Mouse (Mus musculus) testis, adult 2 months (tissue): ENCODE results near the gene Arhgap45. TPM values are rescaled to one million over a fixed set of nuclear protein-coding genes. Genes with fewer than 3 reads are reported as not detected.

ENCODE experiments used
- H3K27ac ChIP-seq: fragments of 200-500 bp; 2 replicates; pipeline ENCODE4 v1.5.1; 2012; ENCODE audit warnings: low read depth, low read length; ENCODE audit not compliant: control insufficient read depth, insufficient read depth
- H3K27me3 ChIP-seq: fragments of 200-500 bp; 2 replicates; pipeline ENCODE4 v1.6.1; 2012; ENCODE audit warnings: mild to moderate bottlenecking, low read length, moderate library complexity; ENCODE audit not compliant: control insufficient read depth, insufficient read depth
- H3K36me3 ChIP-seq: fragments of 200-500 bp; 2 replicates; pipeline ENCODE4 v1.6.1; 2012; ENCODE audit warnings: mild to moderate bottlenecking, low read length; ENCODE audit not compliant: control insufficient read depth, insufficient read depth
- H3K4me1 ChIP-seq: fragments of 200-500 bp; 2 replicates; pipeline ENCODE4 v1.6.1; 2012; ENCODE audit warnings: low read length; ENCODE audit not compliant: control insufficient read depth, insufficient read depth
- H3K4me3 ChIP-seq: fragments of 200-500 bp; 2 replicates; pipeline ENCODE4 v1.5.1; 2012; ENCODE audit warnings: low read depth, mild to moderate bottlenecking, low read length, moderate library complexity, mixed read lengths; ENCODE audit not compliant: control insufficient read depth
- CTCF ChIP-seq: fragments of 200-500 bp; IDR thresholded peaks from 2 replicates; pipeline ENCODE4 v1.5.1; 2012; ENCODE audit warnings: low read depth, mild to moderate bottlenecking, inconsistent platforms, low read length, moderate library complexity; ENCODE audit not compliant: control insufficient read depth, insufficient read depth, insufficient replicate concordance
- POLR2A ChIP-seq: fragments of 200-500 bp; IDR thresholded peaks from 2 replicates; pipeline ENCODE4 v1.6.1; 2012; ENCODE audit warnings: low read depth, mild to moderate bottlenecking, inconsistent platforms, low read length, moderate library complexity; ENCODE audit not compliant: control insufficient read depth
- polyA plus RNA-seq: library from polyadenylated mRNA; depleted of rRNA; stranded (reverse); fragments of >200 nt; gene quantifications from 2 replicates; pipeline ENCODE4 v1.2.3, GENCODE M21; 2012

Gene Arhgap45
- polyA plus RNA-seq, 1 experiment: 2.1 TPM

DNA sequence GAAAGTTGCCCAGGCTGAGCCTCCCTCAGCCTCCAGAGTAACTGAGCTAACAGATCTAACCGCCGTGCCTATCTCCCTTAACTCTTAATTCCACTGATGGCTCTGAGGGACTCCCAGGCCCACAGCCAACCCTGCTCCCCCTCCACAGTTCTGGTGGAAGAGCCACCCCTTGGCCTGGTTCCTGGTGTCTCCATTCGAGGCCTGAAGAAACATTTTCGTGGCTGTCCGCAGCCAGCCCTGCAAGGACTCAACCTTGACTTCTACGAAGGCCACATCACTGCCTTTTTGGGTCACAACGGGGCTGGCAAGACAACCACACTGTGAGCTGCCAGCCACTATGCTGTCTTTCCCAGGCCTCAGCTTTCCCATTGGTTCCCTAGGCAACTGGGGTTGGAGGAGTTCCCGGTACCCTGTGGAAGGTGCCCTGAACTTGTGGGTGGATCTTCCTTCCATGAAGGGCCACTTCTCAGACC lies 12.2 kb upstream of the Arhgap45 start:
- TF ChIP-seq POLR2A: no peak
- no peak for TF ChIP-seq CTCF
- Histone ChIP-seq H3K27ac (no peak overlapping the region), H3K4me3 (no peak overlapping the region), H3K4me1 (peaks cover 7% of the 10 kb centered on the region), H3K36me3 (no peaks in the 10 kb centered on the region), H3K27me3 (no peaks in the 10 kb centered on the region)

- H3K36me3 ChIP-seq: no peaks in the 10 kb centered on the region
- H3K27ac ChIP-seq: no peak overlapping the region
- no peaks in the 10 kb centered on the region for H3K27me3 ChIP-seq
- TF ChIP-seq POLR2A (no peak), CTCF (no peak)
- no peaks in the 10 kb centered on the region for H3K4me1 ChIP-seq
- no peak overlapping the region for H3K4me3 ChIP-seq
Measured at GRCm38 (mm10) chr10:80011740-80012139, 4.7 kb upstream of the Arhgap45 start.

DNA sequence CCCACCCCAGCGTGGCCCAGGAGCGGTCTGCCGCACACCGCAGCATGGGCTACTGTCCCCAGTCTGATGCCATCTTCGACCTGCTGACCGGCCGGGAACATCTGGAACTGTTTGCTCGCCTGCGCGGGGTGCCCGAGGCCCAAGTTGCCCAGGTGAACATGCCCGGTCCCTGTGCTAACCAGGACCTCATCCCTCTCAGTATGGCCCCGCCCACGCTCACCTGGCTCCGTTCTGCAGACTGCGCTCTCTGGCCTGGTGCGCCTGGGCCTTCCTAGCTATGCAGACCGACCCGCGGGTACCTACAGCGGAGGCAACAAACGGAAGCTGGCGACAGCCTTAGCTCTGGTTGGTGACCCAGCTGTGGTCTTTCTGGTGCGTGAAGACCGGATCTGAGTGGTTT lies 2.8 kb upstream of the Arhgap45 start:
- no peaks in the 10 kb centered on the region for H3K36me3 ChIP-seq
- TF ChIP-seq POLR2A: no peak
- TF ChIP-seq CTCF: no peak
- H3K27ac ChIP-seq: no peak overlapping the region
- H3K4me1 ChIP-seq: no peaks in the 10 kb centered on the region
- H3K4me3 ChIP-seq: no peak overlapping the region
- H3K27me3 ChIP-seq: no peaks in the 10 kb centered on the region

DNA sequence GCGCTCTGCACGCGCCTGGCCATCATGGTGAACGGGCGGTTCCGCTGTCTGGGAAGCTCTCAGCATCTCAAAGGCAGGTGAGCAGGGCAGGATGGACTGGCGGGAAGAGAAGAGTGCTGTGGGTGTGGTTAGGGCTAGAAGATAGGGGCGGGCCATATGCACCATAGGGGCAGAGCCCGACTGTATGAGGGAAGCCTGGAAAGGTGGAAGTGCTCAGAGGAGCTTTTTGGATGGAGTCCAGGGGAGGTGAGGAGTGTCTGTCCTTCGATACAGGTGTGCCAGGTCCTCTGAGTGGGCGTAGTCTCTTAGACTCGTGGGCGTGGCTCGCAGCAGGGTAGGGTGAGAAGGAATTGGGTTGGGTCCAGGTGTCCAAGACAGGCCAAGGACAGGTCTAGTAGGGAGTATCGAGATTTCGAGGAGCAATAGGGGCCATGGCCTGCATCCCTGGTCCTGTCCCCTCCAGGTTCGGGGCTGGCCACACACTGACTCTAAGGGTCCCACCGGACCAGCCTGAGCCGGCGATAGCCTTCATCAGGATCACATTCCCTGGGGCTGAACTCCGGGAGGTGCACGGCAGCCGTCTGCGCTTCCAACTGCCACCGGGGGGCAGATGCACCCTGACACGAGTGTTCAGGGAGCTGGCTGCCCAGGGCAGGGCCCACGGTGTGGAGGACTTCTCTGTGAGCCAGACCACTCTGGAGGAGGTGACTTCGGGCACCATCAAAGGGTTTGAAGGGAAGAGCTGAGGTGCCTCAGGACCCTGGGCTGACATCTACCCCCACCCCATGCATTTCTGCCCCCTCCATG lies 1.8 kb upstream of the Arhgap45 start:
- H3K27ac ChIP-seq: no peak overlapping the region
- TF ChIP-seq CTCF: 0 out of 2 replicates have a peak, but pooled peaks have one; percentile 2
- TF ChIP-seq POLR2A: no peak
- H3K27me3 ChIP-seq: no peaks in the 10 kb centered on the region

GRCm38 (mm10) chr10:80015583-80015982 lies 870 bp upstream of the Arhgap45 start:
- Histone ChIP-seq H3K4me3 (no peak overlapping the region), H3K27me3 (no peaks in the 10 kb centered on the region), H3K4me1 (no peaks in the 10 kb centered on the region), H3K36me3 (no peaks in the 10 kb centered on the region), H3K27ac (no peak overlapping the region)
- TF ChIP-seq CTCF (no peak), POLR2A (no peak)

More for the DNA sequence above, 1.8 kb upstream of the Arhgap45 start:
- no peaks in the 10 kb centered on the region for H3K36me3 ChIP-seq
- H3K4me1 ChIP-seq: no peaks in the 10 kb centered on the region
- H3K4me3 ChIP-seq: no peak overlapping the region

- TF ChIP-seq POLR2A (no peak), CTCF (no peak)
- Histone ChIP-seq H3K4me1 (peaks cover 2% of the 10 kb centered on the region; the same call in 1 of the 2 replicates), H3K36me3 (no peaks in the 10 kb centered on the region), H3K27ac (no peak overlapping the region), H3K27me3 (no peaks in the 10 kb centered on the region), H3K4me3 (no peak overlapping the region)
Measured at GRCm38 (mm10) chr10:80016931-80017330, 478 bp downstream of the Arhgap45 start.

DNA sequence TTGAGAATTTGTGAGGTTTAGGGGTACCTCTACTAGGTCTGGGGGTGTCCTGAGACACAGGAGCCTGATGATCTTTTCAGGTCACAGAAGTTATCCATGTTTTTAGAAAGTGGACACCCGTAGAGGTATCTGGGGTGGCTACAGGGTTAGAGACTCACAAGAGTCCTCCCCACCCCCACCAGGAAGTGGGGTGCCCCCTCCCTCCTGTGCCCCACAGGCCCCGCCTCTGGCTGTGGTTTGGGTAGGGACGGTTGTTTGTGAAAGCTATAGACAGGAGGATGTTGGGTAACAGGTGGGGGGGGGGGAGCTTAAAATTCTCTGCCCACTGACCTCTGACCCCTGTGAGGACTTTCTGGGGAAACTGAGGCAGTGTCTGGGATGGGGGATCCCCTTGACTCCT lies 908 bp downstream of the Arhgap45 start:
- Histone ChIP-seq H3K36me3 (no peaks in the 10 kb centered on the region), H3K4me3 (no peak overlapping the region), H3K4me1 (peaks cover 2% of the 10 kb centered on the region; the same call in 1 of the 2 replicates), H3K27ac (no peak overlapping the region), H3K27me3 (no peaks in the 10 kb centered on the region)
- TF ChIP-seq CTCF: no peak
- TF ChIP-seq POLR2A: no peak

GRCm38 (mm10) chr10:80017771-80018170 lies 1.3 kb downstream of the Arhgap45 start:
- H3K27me3 ChIP-seq: no peaks in the 10 kb centered on the region
- H3K4me1 ChIP-seq: peaks cover 2% of the 10 kb centered on the region; the same call in 1 of the 2 replicates
- H3K36me3 ChIP-seq: no peaks in the 10 kb centered on the region
- TF ChIP-seq CTCF: no peak
- TF ChIP-seq POLR2A: no peak
- H3K4me3 ChIP-seq: no peak overlapping the region
- no peak overlapping the region for H3K27ac ChIP-seq
